Mouse (Mus musculus) lung, embryonic 16.5 days (tissue): ENCODE data around the gene Ccdc194. TPM values are rescaled to one million over a fixed set of nuclear protein-coding genes. Genes with fewer than 3 reads are reported as not detected.
A peak's percentile ranks its signal among the peaks of the same experiment; 100 is the strongest.

Experiments used
- ATAC-seq: fragments of 200-750 bp; cut with Nextera tagmentation; 2 replicates; pipeline ENCODE4 v1.8.0; 2017; ENCODE audit warnings: low read depth, mild to moderate bottlenecking, moderate library complexity
- H3K27ac ChIP-seq: fragments of 300-500 bp; sonication (generic); 2 replicates; pipeline ENCODE4 v1.5.1; 2014; ENCODE audit warnings: mild to moderate bottlenecking, control low read depth, low read length
- H3K27me3 ChIP-seq: fragments of 300-500 bp; sonication (generic); 2 replicates; pipeline ENCODE4 v1.6.1; 2014; ENCODE audit warnings: low read depth, low read length, mixed read lengths; ENCODE audit not compliant: control insufficient read depth, insufficient read depth
- H3K36me3 ChIP-seq: fragments of 300-500 bp; sonication (generic); 2 replicates; pipeline ENCODE4 v1.6.1; 2014; ENCODE audit warnings: low read length; ENCODE audit not compliant: control insufficient read depth, insufficient read depth
- H3K4me1 ChIP-seq: fragments of 300-500 bp; sonication (generic); replicated peaks from 2 replicates; pipeline ENCODE4 v1.6.1; 2014; ENCODE audit warnings: low read length, mixed read lengths; ENCODE audit not compliant: control insufficient read depth, insufficient read depth
- H3K4me2 ChIP-seq: fragments of 300-500 bp; sonication (generic); 2 replicates; pipeline ENCODE4 v1.6.1; 2014; ENCODE audit warnings: low read depth, low read length, control low read depth
- H3K4me3 ChIP-seq: fragments of 300-500 bp; sonication (generic); 2 replicates; pipeline ENCODE4 v1.5.1; 2014; ENCODE audit warnings: mild to moderate bottlenecking, low read length, control low read depth
- H3K9ac ChIP-seq: fragments of 300-500 bp; sonication (generic); 2 replicates; pipeline ENCODE4 v1.6.1; 2014; ENCODE audit warnings: low read length, control low read depth
- H3K9me3 ChIP-seq: fragments of 300-500 bp; sonication (generic); 2 replicates; pipeline ENCODE4 v1.6.1; 2016; ENCODE audit warnings: low read length; ENCODE audit not compliant: control insufficient read depth
- WGBS: fragments of 180-500 bp; shearing (Covaris S2); extraction: QIAGEN DNeasy Blood & Tissue Kit; methylation state at CpG from one replicate; pipeline ENCODE4 v1.1.7; 2014; 5-methylcytosine and 5-hydroxymethylcytosine counted together
- polyA plus RNA-seq: library from polyadenylated mRNA; unstranded; fragments of >200 nt; fragmentation: Nextera tagmentation; extraction: Ambion mirVana; gene quantifications from 2 replicates; pipeline ENCODE4 v1.2.1, GENCODE M21; 2015

Gene Ccdc194
- polyA plus RNA-seq, 1 experiment from 2014 or later: 0.58 TPM

GRCm38 (mm10) chr8:71568387-71568937 lies 43.0 kb upstream of the Ccdc194 start, which contains the start of gene Slc27a1:
Gene Slc27a1 (plus strand): TSS chr8:71568882.
- Histone ChIP-seq H3K27me3 (no peaks in the 10 kb centered on the region), H3K36me3 (no peaks in the 10 kb centered on the region), H3K9me3 (0 out of 2 replicates have a peak, but pooled peaks cover 2% of the 10 kb centered on the region), H3K4me1 (peaks cover 9% of the 10 kb centered on the region), H3K4me3 (peak within 1 kb of the TSS; percentile 62), H3K27ac (peak within 1 kb of the TSS; percentile 91), H3K4me2 (peak within 1 kb of the TSS; percentile 74), H3K9ac (peak within 1 kb of the TSS; percentile 70)
- WGBS: 11% methylated on average over 13 of the region's 13 CpGs
- no peak for ATAC-seq

GRCm38 (mm10) chr8:71567587-71567986 lies 42.1 kb upstream of the Ccdc194 start:
- Histone ChIP-seq H3K4me1 (peaks cover 11% of the 10 kb centered on the region), H3K4me2 (no peak overlapping the region), H3K27ac (no peak overlapping the region), H3K9me3 (0 out of 2 replicates have a peak, but pooled peaks cover 2% of the 10 kb centered on the region), H3K9ac (no peak overlapping the region), H3K4me3 (no peak overlapping the region), H3K27me3 (peaks cover 4% of the 10 kb centered on the region), H3K36me3 (no peaks in the 10 kb centered on the region)
- no peak for ATAC-seq
- 63% methylated on average over 7 of the region's 7 CpGs for WGBS

DNA sequence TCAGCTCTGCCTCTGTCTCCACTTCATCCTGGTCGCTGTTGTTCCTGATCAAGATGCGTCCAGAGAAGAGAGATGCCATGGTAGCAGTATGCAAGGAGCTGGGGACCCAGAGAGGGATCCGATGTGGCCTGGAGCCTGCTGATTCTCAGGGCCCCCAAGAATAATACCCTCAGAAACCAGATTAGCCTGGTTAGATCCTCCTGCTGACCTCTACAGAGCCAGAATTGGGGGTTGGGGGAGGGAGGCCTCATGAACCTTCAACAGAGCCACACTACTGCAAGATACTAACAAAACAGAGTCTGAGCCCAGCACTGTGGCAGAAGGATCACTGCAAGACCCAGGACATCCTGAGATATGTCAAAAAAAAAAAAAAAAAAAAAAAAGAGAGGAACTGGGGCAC lies 41.0 kb upstream of the Ccdc194 start, which contains the start of gene Nxnl1:
TSS of gene Nxnl1 (minus strand) at position 101 of the 400 bp plus-strand sequence.
- 62% methylated on average over 3 of the region's 3 CpGs for WGBS
- ATAC-seq: no peak
- no peak within 1 kb of the TSS for H3K27ac ChIP-seq

GRCm38 (mm10) chr8:71563992-71564391 lies 38.5 kb upstream of the Ccdc194 start:
- no peak overlapping the region for H3K4me3 ChIP-seq
- no peaks in the 10 kb centered on the region for H3K36me3 ChIP-seq
- H3K27me3 ChIP-seq: peaks cover 25% of the 10 kb centered on the region
- no peak overlapping the region for H3K4me2 ChIP-seq
- ATAC-seq: no peak
- H3K9me3 ChIP-seq: 0 out of 2 replicates have a peak, but pooled peaks cover 2% of the 10 kb centered on the region
- H3K4me1 ChIP-seq: peaks cover 10% of the 10 kb centered on the region
- H3K9ac ChIP-seq: no peak overlapping the region
- WGBS: 89% methylated on average over 4 of the region's 4 CpGs
- no peak overlapping the region for H3K27ac ChIP-seq

More for the DNA sequence above, 41.0 kb upstream of the Ccdc194 start, which contains the start of gene Nxnl1:
- peaks cover 13% of the 10 kb centered on the region for H3K4me1 ChIP-seq
- no peaks in the 10 kb centered on the region for H3K36me3 ChIP-seq
- H3K27me3 ChIP-seq: peaks cover 15% of the 10 kb centered on the region
- no peak within 1 kb of the TSS for H3K4me3 ChIP-seq
- H3K9me3 ChIP-seq: 0 out of 2 replicates have a peak, but pooled peaks cover 2% of the 10 kb centered on the region
- no peak within 1 kb of the TSS for H3K4me2 ChIP-seq
- H3K9ac ChIP-seq: no peak within 1 kb of the TSS

DNA sequence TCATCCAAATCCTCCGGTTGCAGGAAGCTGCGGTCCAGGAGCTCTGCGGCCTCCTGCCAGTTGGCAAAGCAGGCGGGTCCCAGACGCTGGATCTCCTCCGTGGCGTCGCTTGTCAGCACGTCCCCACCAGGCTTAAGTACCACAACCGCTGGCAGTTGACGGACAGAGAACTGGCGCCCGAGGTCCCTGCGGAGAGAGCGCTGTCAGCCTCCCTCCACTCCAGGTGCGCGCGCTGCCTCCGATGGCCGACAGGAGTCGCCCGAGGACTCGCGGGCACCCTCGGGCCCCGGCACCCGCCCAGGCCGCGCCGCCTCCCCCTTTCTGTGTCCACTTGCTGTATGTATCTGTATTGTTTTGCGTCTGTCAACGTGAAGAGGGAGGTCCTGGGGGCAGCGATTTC lies 37.2 kb upstream of the Ccdc194 start:
- Histone ChIP-seq H3K9ac (peak overlapping the region; percentile 30), H3K4me1 (peaks cover 7% of the 10 kb centered on the region), H3K36me3 (no peaks in the 10 kb centered on the region), H3K4me3 (peak overlapping the region; percentile 28), H3K27ac (no peak overlapping the region), H3K27me3 (peaks cover 37% of the 10 kb centered on the region), H3K9me3 (0 out of 2 replicates have a peak, but pooled peaks cover 2% of the 10 kb centered on the region), H3K4me2 (peak overlapping the region; percentile 52)
- ATAC-seq: peak; percentile 44
- WGBS: 2% methylated on average over 33 of the region's 33 CpGs

GRCm38 (mm10) chr8:71561401-71561800 lies 35.9 kb upstream of the Ccdc194 start:
- Histone ChIP-seq H3K27me3 (peaks cover 47% of the 10 kb centered on the region), H3K27ac (no peak overlapping the region), H3K36me3 (no peaks in the 10 kb centered on the region), H3K9ac (no peak overlapping the region), H3K9me3 (0 out of 2 replicates have a peak, but pooled peaks cover 2% of the 10 kb centered on the region), H3K4me1 (peaks cover 7% of the 10 kb centered on the region), H3K4me3 (no peak overlapping the region), H3K4me2 (no peak overlapping the region)
- ATAC-seq: peak; percentile 48
- 3% methylated on average over 15 of the region's 15 CpGs for WGBS

DNA sequence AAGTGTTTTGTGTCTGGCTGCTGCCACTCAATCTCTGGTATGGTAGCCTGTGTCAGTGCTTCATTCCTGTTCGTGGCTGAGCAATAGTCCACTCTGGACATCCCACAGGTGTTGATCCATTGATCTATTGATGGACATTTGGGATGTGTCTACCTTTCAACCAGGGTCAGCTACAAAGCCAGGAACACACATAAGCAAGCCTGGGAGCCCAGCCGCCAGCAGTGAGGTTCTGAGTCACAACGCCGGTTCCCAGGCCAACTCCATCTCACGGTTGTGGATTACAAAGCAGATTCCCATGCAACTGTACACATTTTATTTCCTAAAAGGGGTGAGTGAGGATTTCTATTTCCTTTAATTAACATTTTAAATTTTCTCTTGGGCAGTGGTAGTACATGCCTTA lies 35.3 kb upstream of the Ccdc194 start:
- WGBS: 80% methylated on average over 5 of the region's 5 CpGs
- Histone ChIP-seq H3K9me3 (0 out of 2 replicates have a peak, but pooled peaks cover 2% of the 10 kb centered on the region), H3K4me1 (peaks cover 7% of the 10 kb centered on the region), H3K4me3 (no peak overlapping the region), H3K27me3 (peaks cover 47% of the 10 kb centered on the region), H3K27ac (no peak overlapping the region), H3K36me3 (no peaks in the 10 kb centered on the region), H3K9ac (no peak overlapping the region), H3K4me2 (no peak overlapping the region)
- ATAC-seq: no peak

DNA sequence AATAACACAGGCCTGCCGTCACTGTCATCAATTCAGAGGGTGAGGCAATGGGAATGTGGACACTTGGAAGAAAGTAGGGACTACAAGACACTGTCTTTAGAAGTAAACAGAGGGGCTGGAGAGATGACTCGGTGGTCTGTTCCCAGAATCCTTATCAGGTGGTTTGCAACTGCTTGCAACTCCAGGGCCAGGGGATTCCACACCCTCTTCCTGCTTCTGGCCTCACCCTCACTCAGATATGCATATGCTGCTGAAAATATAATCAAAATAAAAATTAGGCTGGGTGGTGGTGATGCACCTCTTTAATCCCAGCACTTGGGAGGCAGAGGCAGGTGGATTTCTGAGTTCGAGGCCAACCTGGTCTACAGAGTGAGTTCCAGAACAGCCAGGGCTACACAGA lies 34.6 kb upstream of the Ccdc194 start:
- no peak for ATAC-seq
- Histone ChIP-seq H3K9ac (no peak overlapping the region), H3K4me2 (no peak overlapping the region), H3K4me1 (peaks cover 7% of the 10 kb centered on the region), H3K27me3 (peaks cover 47% of the 10 kb centered on the region), H3K36me3 (no peaks in the 10 kb centered on the region), H3K27ac (no peak overlapping the region), H3K4me3 (no peak overlapping the region), H3K9me3 (0 out of 2 replicates have a peak, but pooled peaks cover 2% of the 10 kb centered on the region)
- 62% methylated on average over 3 of the region's 3 CpGs for WGBS

GRCm38 (mm10) chr8:71558958-71559690 lies 33.6 kb upstream of the Ccdc194 start:
- peaks cover 47% of the 10 kb centered on the region for H3K27me3 ChIP-seq
- no peak overlapping the region for H3K27ac ChIP-seq
- H3K4me3 ChIP-seq: peak overlapping the region; percentile 58
- H3K36me3 ChIP-seq: no peaks in the 10 kb centered on the region
- H3K4me1 ChIP-seq: peaks cover 7% of the 10 kb centered on the region
- ATAC-seq: peak; percentile 75
- H3K4me2 ChIP-seq: peak overlapping the region; percentile 89
- 2% methylated on average over 24 of the region's 24 CpGs for WGBS
- 0 out of 2 replicates have a peak, but pooled peaks cover 2% of the 10 kb centered on the region for H3K9me3 ChIP-seq
- peak overlapping the region; percentile 67 for H3K9ac ChIP-seq
